Mouse (Mus musculus): ENCODE measurements at regions not wholly inside any gene's neighbourhood (a gene's known extent, or its start where the extent isn't known, plus 50 kb on each side); places are given as distances from the start of the nearest gene placed in this dataset.

DNA sequence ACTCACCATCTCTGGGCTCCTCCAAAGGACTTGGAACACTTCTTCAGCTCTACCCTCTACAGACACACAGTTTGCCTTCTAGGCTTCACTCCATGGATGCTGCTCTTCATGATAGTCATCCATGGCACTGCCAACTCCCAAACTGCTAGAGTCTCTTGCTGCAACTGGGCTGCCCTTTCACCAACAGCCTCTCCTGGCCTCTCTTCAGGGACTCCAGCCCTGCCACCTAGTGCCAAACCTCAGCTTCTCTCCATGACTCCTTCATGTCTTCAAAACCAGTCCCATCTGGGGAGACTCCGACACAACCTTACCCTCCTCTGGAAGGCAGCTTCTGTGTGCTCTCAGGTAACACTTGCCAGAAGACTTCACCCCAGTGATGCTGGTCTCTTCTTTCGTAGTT is 164.9 kb upstream of the Plxnc1 start:
- DNase-seq (ENCODE audit: low spot score) (no peak), ATAC-seq (ENCODE audit: low FRiP score) (no peak)
- no peak overlapping the region for H3K9ac ChIP-seq
- WGBS, result 95% methylated on average over 2 of the region's 2 CpGs
- no peaks in the 10 kb centered on the region for H3K27me3 ChIP-seq (ENCODE audit: control insufficient read depth, insufficient read depth, low read length)
- peaks cover 4% of the 10 kb centered on the region; the same call in 1 of the 2 replicates for H3K4me1 ChIP-seq (replicated peaks; ENCODE audit: control insufficient read depth, insufficient read depth, low read length)
- no peaks in the 10 kb centered on the region for H3K9me3 ChIP-seq (ENCODE audit: control insufficient read depth, low read length)
- no peak overlapping the region for H3K4me3 ChIP-seq (replicated peaks; ENCODE audit: low read length)
- no peak overlapping the region for H3K4me2 ChIP-seq (replicated peaks)
- no peaks in the 10 kb centered on the region for H3K36me3 ChIP-seq (replicated peaks; ENCODE audit: control insufficient read depth, insufficient read depth)
- H3K27ac ChIP-seq, result no peak overlapping the region

DNA sequence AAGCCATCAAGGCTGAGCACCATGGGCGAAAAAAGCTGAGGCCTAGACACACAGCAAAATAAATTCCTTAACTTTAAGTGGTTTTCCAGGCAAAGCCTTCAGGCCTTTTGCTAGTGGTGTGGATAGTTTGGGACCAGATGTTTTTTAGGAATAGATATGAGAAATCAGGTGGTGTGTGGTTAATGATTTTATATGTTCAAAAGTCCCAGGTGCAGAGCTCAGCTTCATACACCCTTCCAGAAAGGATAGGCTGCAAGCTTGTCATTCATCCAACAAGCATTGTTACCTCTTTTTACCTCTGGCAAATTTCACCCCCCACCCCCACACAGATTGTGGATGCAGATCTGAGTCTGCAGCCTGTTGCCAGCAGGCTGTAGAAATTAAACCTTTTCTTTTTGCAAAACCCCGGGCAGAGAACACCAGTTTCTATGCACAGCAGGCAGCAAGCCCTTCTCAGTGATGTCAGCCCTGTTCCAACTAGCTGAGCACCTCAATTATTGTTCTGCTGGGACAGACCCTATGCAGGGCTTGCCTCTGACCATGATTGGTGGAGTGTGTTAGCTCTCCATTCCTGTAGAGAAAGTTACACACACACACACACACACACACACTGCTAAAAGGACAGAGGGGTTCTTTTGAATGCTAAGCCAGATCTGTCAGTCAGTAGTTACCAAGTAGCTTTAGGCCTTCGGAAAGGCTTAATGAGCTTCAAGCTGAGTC is 163.1 kb upstream of the Plxnc1 start:
- no peak overlapping the region for H3K27ac ChIP-seq
- WGBS, result 21% methylated on average over 3 of the region's 3 CpGs
- H3K9me3 ChIP-seq (ENCODE audit: control insufficient read depth, low read length), result no peaks in the 10 kb centered on the region
- H3K4me2 ChIP-seq (replicated peaks), result no peak overlapping the region
- no peaks in the 10 kb centered on the region for H3K27me3 ChIP-seq (ENCODE audit: control insufficient read depth, insufficient read depth, low read length)
- H3K9ac ChIP-seq, result no peak overlapping the region
- no peak overlapping the region for H3K4me3 ChIP-seq (replicated peaks; ENCODE audit: low read length)
- no peak for DNase-seq (ENCODE audit: low spot score)
- peaks cover 4% of the 10 kb centered on the region; the same call in 1 of the 2 replicates for H3K4me1 ChIP-seq (replicated peaks; ENCODE audit: control insufficient read depth, insufficient read depth, low read length)
- no peaks in the 10 kb centered on the region for H3K36me3 ChIP-seq (replicated peaks; ENCODE audit: control insufficient read depth, insufficient read depth)
- no peak for ATAC-seq (ENCODE audit: low FRiP score)

DNA sequence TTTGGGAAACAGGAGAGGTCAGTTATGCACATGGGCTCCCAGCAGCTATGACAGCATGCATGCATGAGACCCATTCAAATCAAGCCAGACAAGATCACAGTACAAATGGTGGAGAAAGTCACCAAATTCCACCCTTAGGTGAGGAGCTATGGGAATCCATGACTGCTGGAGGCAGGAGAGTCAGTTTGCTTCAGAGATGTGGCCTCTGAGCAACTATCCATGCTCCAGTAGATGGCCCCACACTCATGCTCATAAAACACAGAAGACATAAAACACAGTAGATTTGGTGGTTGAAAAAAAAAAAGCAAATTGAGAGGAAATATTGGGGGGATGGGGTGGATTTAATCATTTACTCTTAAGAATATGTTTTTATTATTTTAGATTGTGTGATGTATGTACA is 159.2 kb upstream of the Plxnc1 start:
- Histone ChIP-seq H3K27me3 (ENCODE audit: control insufficient read depth, insufficient read depth, low read length) (no peaks in the 10 kb centered on the region), H3K9ac (no peak overlapping the region), H3K4me3 (replicated peaks; ENCODE audit: low read length) (no peak overlapping the region), H3K27ac (no peak overlapping the region), H3K36me3 (replicated peaks; ENCODE audit: control insufficient read depth, insufficient read depth) (no peaks in the 10 kb centered on the region), H3K4me1 (replicated peaks; ENCODE audit: control insufficient read depth, insufficient read depth, low read length) (peaks cover 4% of the 10 kb centered on the region; the same call in 1 of the 2 replicates), H3K9me3 (ENCODE audit: control insufficient read depth, low read length) (no peaks in the 10 kb centered on the region), H3K4me2 (replicated peaks) (no peak overlapping the region)
- DNase-seq (ENCODE audit: low spot score), result no peak
- ATAC-seq (ENCODE audit: low FRiP score), result no peak

DNA sequence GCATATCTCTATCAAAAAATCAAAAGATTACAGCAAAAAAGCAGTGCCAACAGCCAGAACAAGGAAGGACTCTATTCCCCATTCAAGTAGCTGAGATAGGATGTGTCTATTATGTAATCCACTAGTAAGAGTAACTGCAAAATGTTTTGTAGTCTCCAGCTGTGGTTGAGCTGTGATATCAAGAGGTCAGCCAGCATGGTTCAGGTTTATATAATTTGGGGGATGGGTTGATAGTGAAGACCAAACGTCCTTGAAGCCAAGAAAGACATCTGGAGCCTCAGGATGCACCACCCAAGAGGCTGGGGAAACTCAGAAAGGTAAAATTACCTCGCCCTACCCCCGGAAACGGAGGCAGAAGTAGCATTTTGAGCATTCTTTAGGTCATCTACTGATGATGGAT is 158.3 kb upstream of the Plxnc1 start:
- WGBS, result 76% methylated on average over 4 of the region's 4 CpGs
- ATAC-seq (ENCODE audit: low FRiP score) (no peak), DNase-seq (ENCODE audit: low spot score) (no peak)
- no peak overlapping the region for H3K27ac ChIP-seq
- H3K4me1 ChIP-seq (replicated peaks; ENCODE audit: control insufficient read depth, insufficient read depth, low read length), result peaks cover under 1% of the 10 kb centered on the region; the same call in 1 of the 2 replicates
- H3K9me3 ChIP-seq (ENCODE audit: control insufficient read depth, low read length), result no peaks in the 10 kb centered on the region
- H3K36me3 ChIP-seq (replicated peaks; ENCODE audit: control insufficient read depth, insufficient read depth), result no peaks in the 10 kb centered on the region
- no peak overlapping the region for H3K4me3 ChIP-seq (replicated peaks; ENCODE audit: low read length)
- no peaks in the 10 kb centered on the region for H3K27me3 ChIP-seq (ENCODE audit: control insufficient read depth, insufficient read depth, low read length)
- no peak overlapping the region for H3K9ac ChIP-seq
- no peak overlapping the region for H3K4me2 ChIP-seq (replicated peaks)

DNA sequence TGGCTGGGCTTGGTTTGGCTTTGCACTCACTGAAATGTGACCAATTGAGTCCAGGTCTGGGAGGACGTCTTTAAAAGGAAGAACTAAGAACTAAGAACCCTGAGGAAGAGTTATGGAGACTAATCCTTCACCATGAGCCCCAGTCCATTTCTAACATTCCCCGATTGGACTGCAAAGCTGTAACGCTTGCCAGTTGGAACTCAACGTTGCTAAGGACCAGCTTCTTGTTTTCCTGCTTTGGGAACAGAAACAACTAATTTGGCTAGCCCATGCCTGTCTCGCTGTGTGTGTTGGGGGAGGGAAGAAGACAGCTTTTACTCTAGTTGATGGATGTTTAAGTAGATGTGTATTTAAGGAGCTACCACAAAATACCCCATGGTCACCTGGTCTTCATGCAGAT is 155.3 kb upstream of the Plxnc1 start:
- Histone ChIP-seq H3K27me3 (ENCODE audit: control insufficient read depth, insufficient read depth, low read length) (no peaks in the 10 kb centered on the region), H3K27ac (no peak overlapping the region), H3K36me3 (replicated peaks; ENCODE audit: control insufficient read depth, insufficient read depth) (no peaks in the 10 kb centered on the region), H3K9ac (no peak overlapping the region), H3K4me1 (replicated peaks; ENCODE audit: control insufficient read depth, insufficient read depth, low read length) (no peaks in the 10 kb centered on the region), H3K4me2 (replicated peaks) (no peak overlapping the region), H3K9me3 (ENCODE audit: control insufficient read depth, low read length) (no peaks in the 10 kb centered on the region), H3K4me3 (replicated peaks; ENCODE audit: low read length) (no peak overlapping the region)
- ATAC-seq (ENCODE audit: low FRiP score) (no peak), DNase-seq (ENCODE audit: low spot score) (no peak)
- 84% methylated on average over 5 of the region's 5 CpGs for WGBS

DNA sequence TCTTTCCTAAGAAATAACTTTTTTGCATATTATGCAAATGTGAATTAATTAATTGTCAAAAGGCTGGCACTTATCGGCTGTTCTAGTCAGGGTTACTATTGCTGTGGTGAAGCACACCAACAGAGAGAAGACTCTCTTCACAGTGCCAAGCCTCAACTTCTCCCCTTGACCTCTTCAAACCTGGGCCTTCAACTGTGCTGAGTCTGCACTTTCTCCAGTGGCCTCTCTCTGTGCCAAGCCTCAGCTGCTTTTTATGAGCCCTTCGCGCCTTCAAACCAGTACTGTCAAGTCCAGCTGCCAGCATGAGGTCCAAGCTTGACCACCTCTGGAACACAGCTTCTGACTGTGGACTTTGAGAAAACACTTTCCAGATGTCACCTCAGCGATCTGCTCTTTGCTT is 151.2 kb upstream of the Plxnc1 start:
- Histone ChIP-seq H3K4me2 (replicated peaks) (no peak overlapping the region), H3K4me1 (replicated peaks; ENCODE audit: control insufficient read depth, insufficient read depth, low read length) (no peaks in the 10 kb centered on the region), H3K27ac (no peak overlapping the region), H3K9me3 (ENCODE audit: control insufficient read depth, low read length) (no peaks in the 10 kb centered on the region), H3K27me3 (ENCODE audit: control insufficient read depth, insufficient read depth, low read length) (no peaks in the 10 kb centered on the region), H3K9ac (no peak overlapping the region), H3K4me3 (replicated peaks; ENCODE audit: low read length) (no peak overlapping the region), H3K36me3 (replicated peaks; ENCODE audit: control insufficient read depth, insufficient read depth) (no peaks in the 10 kb centered on the region)
- WGBS, result 82% methylated on average over 4 of the region's 4 CpGs
- no peak for DNase-seq (ENCODE audit: low spot score)
- no peak for ATAC-seq (ENCODE audit: low FRiP score)

DNA sequence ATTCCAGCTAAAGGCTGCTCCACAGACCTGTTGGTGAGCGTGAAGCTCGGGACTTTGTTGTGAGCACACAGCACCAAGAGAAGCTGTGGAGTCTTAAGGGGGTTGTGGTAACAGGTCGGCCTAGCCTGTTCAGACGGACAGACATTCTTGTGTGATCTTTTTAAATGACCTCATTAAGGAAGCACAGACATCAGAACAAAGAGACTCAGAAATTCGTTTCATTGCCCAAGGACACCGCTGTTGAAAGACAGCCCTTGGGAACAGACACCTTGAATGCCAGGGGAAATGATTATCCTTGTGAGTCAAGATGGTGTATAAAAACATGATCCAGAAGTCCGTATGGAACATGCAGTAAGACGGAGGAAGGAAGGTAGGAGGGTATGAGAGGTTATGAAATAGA is 150.1 kb upstream of the Plxnc1 start:
- Histone ChIP-seq H3K27me3 (ENCODE audit: control insufficient read depth, insufficient read depth, low read length) (no peaks in the 10 kb centered on the region), H3K4me3 (replicated peaks; ENCODE audit: low read length) (no peak overlapping the region), H3K27ac (no peak overlapping the region), H3K9me3 (ENCODE audit: control insufficient read depth, low read length) (no peaks in the 10 kb centered on the region), H3K9ac (no peak overlapping the region), H3K4me2 (replicated peaks) (no peak overlapping the region), H3K4me1 (replicated peaks; ENCODE audit: control insufficient read depth, insufficient read depth, low read length) (no peaks in the 10 kb centered on the region), H3K36me3 (replicated peaks; ENCODE audit: control insufficient read depth, insufficient read depth) (no peaks in the 10 kb centered on the region)
- 69% methylated on average over 8 of the region's 8 CpGs for WGBS
- DNase-seq (ENCODE audit: low spot score), result no peak
- no peak for ATAC-seq (ENCODE audit: low FRiP score)

DNA sequence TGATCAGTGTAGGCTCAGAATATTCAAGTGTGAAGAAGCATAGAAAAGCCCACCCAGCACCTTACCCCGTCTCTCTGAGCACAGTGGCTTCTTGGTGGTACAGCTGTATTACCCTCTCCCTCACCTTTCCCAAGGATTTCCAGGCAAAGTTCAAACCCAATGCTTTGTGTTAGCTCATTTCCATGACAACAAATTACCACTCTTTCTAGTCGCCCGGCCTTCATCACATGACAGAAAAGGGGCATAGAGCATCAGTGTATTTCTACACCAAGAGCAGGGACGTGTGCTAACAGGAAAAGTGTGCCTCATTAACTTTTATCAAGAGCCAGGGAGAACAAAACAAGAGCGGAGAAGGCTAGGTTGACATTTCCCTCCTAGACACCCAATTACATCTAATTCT is 148.6 kb upstream of the Plxnc1 start:
- ATAC-seq (ENCODE audit: low FRiP score), result no peak
- Histone ChIP-seq H3K4me2 (replicated peaks) (no peak overlapping the region), H3K4me3 (replicated peaks; ENCODE audit: low read length) (no peak overlapping the region), H3K9ac (no peak overlapping the region), H3K27me3 (ENCODE audit: control insufficient read depth, insufficient read depth, low read length) (no peaks in the 10 kb centered on the region), H3K4me1 (replicated peaks; ENCODE audit: control insufficient read depth, insufficient read depth, low read length) (no peaks in the 10 kb centered on the region), H3K36me3 (replicated peaks; ENCODE audit: control insufficient read depth, insufficient read depth) (no peaks in the 10 kb centered on the region), H3K27ac (no peak overlapping the region), H3K9me3 (ENCODE audit: control insufficient read depth, low read length) (no peaks in the 10 kb centered on the region)
- WGBS, result 26% methylated on average over 5 of the region's 5 CpGs
- no peak for DNase-seq (ENCODE audit: low spot score)

DNA sequence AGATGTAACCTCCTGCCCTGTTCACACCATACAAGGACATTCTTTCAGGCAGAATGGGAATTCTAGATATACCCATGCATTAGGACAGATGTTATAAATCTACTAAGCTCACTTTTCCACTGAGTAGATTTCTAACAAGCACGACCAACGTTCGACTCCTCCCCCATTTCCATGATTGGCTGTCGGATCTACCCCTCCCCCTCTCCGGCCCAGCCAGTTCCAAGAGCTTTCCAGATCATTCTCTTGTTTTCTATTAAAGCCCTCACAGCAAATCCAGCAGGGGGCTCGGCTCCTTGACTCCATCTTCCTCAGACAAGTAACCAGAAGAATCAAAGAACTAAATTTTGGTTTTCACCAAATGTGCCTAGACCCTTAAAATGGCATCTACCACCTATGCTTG is 146.5 kb upstream of the Plxnc1 start:
- Histone ChIP-seq H3K9ac (no peak overlapping the region), H3K27me3 (ENCODE audit: control insufficient read depth, insufficient read depth, low read length) (no peaks in the 10 kb centered on the region), H3K4me2 (replicated peaks) (no peak overlapping the region), H3K4me3 (replicated peaks; ENCODE audit: low read length) (no peak overlapping the region), H3K9me3 (ENCODE audit: control insufficient read depth, low read length) (no peaks in the 10 kb centered on the region), H3K27ac (no peak overlapping the region), H3K4me1 (replicated peaks; ENCODE audit: control insufficient read depth, insufficient read depth, low read length) (no peaks in the 10 kb centered on the region), H3K36me3 (replicated peaks; ENCODE audit: control insufficient read depth, insufficient read depth) (no peaks in the 10 kb centered on the region)
- DNase-seq (ENCODE audit: low spot score), result no peak
- no peak for ATAC-seq (ENCODE audit: low FRiP score)
- WGBS, result 65% methylated on average over 6 of the region's 6 CpGs

DNA sequence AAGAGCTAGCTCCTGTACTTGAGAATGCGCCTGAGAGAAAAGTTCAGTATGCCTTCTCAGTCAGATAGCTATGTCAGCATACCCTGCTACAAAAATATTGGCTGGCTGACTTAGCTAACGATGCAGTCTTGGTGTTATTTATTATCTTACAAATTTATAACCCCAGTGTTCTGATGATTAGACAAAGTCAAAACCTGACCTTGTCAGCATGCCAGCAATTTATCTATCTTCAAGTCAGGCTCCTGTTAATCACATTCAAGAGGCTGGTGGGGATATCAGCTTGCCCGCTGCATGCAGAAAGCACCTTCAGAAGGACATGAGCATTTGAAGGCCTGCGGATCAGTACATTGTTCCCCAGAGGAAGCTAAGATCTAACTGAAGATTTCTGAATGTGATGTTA is 146.0 kb upstream of the Plxnc1 start:
- no peaks in the 10 kb centered on the region for H3K9me3 ChIP-seq (ENCODE audit: control insufficient read depth, low read length)
- no peaks in the 10 kb centered on the region for H3K36me3 ChIP-seq (replicated peaks; ENCODE audit: control insufficient read depth, insufficient read depth)
- no peak overlapping the region for H3K27ac ChIP-seq
- WGBS, result 83% methylated on average over 4 of the region's 4 CpGs
- DNase-seq (ENCODE audit: low spot score), result no peak
- no peaks in the 10 kb centered on the region for H3K4me1 ChIP-seq (replicated peaks; ENCODE audit: control insufficient read depth, insufficient read depth, low read length)
- H3K4me2 ChIP-seq (replicated peaks), result no peak overlapping the region
- no peak overlapping the region for H3K9ac ChIP-seq
- no peak for ATAC-seq (ENCODE audit: low FRiP score)
- no peaks in the 10 kb centered on the region for H3K27me3 ChIP-seq (ENCODE audit: control insufficient read depth, insufficient read depth, low read length)
- H3K4me3 ChIP-seq (replicated peaks; ENCODE audit: low read length), result no peak overlapping the region
